Mouse (Mus musculus) adrenal gland (tissue): ENCODE measurements at regions not wholly inside any gene's neighbourhood (a gene's known extent, or its start where the extent isn't known, plus 50 kb on each side); places are given as distances from the start of the nearest gene placed in this dataset.

Source experiments
- intact Hi-C: fragments of 180-260 bp; cut with DNase I; formaldehyde crosslinking; loops from one replicate; pipeline ENCODE4 v1.15.1; 2025

DNA sequence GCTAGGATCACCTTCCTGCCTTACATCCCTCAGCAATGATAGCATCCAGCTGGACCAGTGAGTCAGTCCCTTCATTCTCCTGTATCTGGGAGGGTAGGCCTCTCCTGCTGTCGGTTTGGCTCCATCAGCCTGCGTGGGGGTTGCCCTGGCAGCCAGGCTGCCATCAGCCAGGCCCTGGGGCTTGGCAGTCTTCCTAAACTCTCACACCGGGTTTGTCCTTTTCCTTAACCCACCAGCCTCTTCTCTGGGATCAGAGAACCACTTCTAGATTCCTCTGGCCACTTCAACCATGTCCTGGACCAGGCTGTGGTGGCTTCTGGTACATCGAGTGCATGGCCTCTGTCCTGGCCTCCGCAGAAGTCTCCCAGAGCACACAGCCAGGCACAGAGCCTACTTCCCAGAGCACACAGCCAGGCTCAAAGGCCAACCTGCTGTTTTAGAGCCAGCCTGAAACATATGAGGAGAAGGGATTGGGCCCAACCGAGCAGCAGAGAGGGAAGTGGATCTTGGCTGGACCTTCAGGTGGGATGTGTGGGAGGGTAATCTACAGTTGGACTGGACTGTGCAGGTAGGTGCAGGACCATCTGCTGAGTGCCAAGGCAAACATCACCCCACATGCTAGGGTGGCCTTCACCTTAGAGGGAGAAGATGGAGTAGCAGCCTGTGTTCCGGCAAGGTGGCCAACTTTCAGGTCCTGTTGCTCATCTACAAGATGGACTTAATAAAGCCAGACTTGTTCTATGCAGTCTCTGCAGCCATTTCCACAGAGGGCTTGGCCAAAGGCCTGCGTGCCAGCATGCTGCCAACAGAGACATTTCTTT, 87.8 kb upstream of the Tle3 start:
- intact Hi-C loops, result no loop called here

DNA sequence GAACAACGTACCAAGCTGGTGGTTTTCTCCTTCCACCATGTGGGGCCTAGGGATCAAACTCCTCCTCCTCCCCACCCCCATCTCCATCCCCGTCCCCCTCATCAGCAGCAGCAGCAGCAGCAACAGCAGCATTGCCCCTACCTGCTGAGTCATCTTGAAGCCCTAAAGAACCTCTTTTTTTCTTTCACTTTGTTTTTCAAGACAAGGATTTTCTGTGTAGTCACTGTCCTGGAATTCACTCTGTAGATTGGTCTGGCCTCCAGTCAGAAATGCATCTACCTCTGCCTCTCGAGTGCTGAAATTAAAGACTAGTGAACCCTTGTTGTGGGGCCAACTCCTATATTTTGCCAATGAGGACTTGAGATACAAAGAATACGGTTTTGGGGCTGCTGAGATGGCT, 85.6 kb upstream of the Tle3 start:
- intact Hi-C loops, result no loop called here

- intact Hi-C loops, result no loop called here
Observed at GRCm38 (mm10) chr9:61289117-61289516, 83.0 kb upstream of the Tle3 start.

DNA sequence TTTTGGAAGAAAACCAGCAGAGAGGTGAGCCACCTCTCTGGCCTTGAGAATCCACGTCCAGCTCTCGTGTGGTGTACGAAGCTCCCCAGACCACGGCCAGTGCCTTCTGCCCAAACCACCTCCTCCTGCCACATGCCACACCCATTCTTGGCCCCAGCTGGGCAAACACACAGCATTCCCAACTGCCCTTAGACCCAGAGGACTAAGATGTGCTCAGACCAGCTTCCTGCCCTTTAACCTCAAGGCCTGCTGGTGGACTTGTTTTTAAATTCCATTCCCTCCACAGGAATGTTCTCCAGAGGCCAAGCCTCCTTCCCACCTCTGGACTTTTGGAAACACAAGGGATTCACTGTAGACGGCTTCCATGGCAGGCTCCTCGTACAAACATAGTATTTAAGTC, 82.5 kb upstream of the Tle3 start:
- intact Hi-C loops, result no loop called here

- intact Hi-C loops, result no loop called here
Observed at GRCm38 (mm10) chr9:61291646-61292045, 80.5 kb upstream of the Tle3 start.

GRCm38 (mm10) chr9:61292501-61292900, 79.7 kb upstream of the Tle3 start:
- intact Hi-C loops, result no loop called here

- intact Hi-C loops, result no loop called here
Observed at GRCm38 (mm10) chr9:61293223-61293985, 78.8 kb upstream of the Tle3 start.

DNA sequence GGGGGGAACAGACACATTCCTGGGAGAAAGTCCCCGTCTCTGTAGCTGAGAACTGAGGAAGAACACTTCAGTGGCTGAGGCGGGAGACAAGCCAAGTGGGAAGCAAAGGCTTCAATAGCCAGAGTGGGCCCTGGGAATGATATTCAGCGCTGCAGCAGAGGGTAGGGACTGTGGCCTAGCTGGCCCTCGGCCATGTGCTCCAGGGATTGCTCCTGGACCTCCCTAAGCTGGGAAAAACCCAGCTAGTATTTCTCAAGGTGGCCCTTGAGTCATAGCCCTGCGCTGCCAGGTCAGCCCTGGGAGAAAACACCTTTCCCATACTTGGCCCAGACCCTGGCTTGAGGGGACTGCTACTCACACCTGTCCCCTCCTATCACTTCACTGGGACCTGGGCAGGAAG, 77.2 kb upstream of the Tle3 start:
- intact Hi-C loops, result no loop called here

GRCm38 (mm10) chr9:61296311-61296947, 75.7 kb upstream of the Tle3 start:
- intact Hi-C loops, result no loop called here

DNA sequence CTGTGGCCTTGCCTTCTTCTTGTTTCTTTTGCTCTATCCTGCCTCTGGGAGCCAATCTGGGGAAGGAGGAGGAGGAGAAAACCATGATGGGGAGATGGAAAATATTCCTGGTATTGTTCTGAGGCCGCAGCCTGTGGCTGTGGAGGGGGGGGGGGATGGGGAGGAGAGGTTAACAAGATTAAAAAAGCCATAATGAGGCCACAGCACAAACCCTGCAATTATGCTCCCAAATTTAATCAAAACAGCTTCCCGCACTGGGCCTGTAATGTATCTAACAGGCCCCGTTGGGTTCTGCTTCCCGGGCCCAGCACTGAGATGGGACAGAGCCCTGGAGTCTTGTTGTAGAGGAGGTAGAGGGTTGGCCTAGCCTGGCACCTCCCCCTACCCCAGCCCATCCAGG, 74.8 kb upstream of the Tle3 start:
- intact Hi-C loops, result no loop called here

DNA sequence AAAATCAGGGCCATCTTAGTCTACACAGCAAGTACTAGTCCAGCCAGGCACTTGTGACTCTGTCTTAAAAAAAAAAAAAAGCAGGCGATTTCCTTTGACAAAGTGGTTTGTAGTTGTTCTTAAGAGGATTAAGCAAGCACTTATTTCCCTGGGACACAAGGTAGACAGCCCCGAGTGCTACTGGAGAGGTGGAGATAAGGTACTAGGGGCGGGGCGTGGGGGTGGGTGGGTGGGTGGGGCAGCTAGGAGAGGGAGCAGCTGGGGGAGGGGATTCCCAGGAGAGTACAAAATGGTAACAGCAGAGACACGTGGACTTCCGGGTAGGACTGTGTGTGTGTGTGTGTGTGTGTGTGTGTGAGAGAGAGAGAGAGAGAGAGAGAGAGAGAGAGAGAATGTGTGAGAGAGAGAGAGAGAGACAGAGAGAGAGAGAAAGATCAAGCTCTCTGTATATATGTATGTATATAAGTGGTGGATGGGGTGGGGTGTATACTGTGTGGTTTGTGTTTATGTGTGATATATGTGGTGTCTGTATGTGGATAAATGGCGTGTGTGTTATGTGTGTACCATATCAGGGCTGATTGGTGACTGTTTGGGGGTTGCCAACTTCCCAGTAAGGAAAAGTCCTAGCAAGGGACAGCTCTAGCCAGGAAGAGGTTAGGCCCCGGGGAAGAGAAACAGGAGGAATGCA, 72.1 kb upstream of the Tle3 start:
- intact Hi-C loops, result no loop called here

DNA sequence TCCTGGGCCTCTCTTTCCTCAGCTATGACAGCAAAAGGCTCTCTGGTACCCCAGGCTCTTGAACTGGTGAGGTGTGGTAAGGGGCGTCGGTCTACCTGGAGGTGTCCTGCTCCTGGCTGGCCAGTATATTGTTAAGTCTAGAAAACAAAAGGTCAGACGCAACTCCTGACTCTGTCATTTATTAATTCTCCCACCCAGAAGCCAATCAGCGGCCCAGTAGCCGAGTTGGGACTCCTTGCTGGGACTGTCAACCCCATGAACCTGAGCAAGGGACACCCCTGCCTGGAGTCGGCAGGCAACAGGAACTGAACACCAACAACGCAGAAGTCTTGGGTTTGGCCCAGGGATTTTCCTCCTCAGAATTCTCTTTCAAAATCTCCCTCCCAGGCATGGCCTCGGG, 71.1 kb upstream of the Tle3 start:
- intact Hi-C loops, result no loop called here

GRCm38 (mm10) chr9:61302724-61303123, 69.4 kb upstream of the Tle3 start:
- intact Hi-C loops, result no loop called here

GRCm38 (mm10) chr9:61306306-61306705, 65.9 kb upstream of the Tle3 start:
- intact Hi-C loops, result no loop called here

GRCm38 (mm10) chr9:61309096-61309495, 63.1 kb upstream of the Tle3 start:
- intact Hi-C loops, result no loop called here

DNA sequence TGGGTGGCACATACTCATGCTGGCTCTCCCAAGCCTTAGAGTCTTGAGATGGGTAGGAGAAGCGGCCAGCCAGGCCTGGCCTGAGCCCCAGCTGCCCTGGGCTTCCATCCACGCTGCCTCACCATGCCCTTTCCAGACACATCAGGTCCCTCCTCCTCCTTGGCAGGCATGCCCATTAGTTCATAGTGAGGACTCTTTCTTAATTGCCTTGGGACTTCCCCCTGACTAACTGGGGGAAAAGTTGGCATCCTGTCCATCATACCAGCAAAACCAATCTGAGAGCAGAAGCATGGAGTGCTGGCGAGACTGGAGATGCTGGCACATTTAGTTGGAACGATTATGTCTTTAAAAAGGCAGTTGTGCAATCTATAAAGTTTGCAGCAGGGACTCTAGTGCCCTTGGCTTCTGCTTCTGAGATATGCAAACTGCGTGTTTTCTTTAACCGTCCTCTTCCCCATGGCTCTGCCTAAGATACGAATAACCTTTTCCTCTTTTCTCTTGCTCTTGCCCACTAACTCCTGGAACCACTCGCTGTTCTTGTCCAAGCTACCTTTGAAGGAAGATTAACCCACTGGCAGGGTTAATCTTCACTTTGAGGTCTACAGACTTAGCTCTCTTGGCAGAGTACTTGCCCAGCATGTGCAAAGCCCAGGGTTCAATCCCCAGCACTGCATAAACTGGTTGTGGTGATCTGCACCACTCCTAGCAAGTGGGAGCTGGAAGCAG, 62.2 kb upstream of the Tle3 start:
- intact Hi-C loops, result no loop called here

- intact Hi-C loops, result no loop called here
Observed at GRCm38 (mm10) chr9:61310574-61310973, 61.6 kb upstream of the Tle3 start.

- intact Hi-C loops, result no loop called here
Observed at GRCm38 (mm10) chr9:61311604-61312003, 60.6 kb upstream of the Tle3 start.

DNA sequence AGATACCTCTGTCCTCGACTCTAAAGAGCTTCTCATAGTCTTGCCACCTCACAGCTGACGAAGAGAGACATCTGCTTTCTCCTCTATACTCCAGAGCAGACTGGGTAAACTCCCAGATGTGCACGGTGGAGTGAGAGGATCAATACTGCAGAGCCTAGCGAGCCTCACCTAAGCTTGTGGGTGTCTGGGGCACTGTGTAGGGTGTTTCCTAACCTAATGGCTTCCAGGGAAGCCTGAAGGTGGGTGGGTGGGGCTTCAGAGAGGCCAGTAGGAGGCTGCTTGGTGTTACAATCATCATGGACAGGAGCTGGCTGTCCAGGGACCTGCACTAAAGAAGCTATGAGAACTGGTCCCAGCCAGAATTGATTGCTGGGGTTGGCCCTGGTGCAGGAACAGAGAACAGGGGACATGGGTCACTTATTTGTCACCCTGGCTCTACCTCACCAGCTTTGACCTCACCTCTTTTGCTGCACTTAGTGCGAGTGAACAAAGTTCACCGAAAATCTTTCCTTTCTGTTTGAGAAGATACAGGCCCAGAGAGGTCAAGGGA, 57.5 kb upstream of the Tle3 start:
- intact Hi-C loops, result loop anchor here (5.0 kb wide), 1 partner anchor 53 kb away; no protein-coding TSS in a partner anchor
